Mouse (Mus musculus) kidney, embryonic 16.5 days (tissue): ENCODE measurements at regions not wholly inside any gene's neighbourhood (a gene's known extent, or its start where the extent isn't known, plus 50 kb on each side); places are given as distances from the start of the nearest gene placed in this dataset.
"Not testable (repeated sequence)": the region's sequence is repeated elsewhere in the genome, so short reads cannot be mapped to it uniquely, and the experiment has no call there.

Experiments
- ATAC-seq: fragments of 200-750 bp; cut with Nextera tagmentation; 2 replicates; pipeline ENCODE4 v1.8.0; 2017; ENCODE audit warnings: moderate TSS enrichment; ENCODE audit not compliant: low FRiP score, low TSS enrichment
- H3K27ac ChIP-seq: fragments of 300-500 bp; sonication (generic); 2 replicates; pipeline ENCODE4 v1.5.1; 2014; ENCODE audit warnings: low read length
- H3K27me3 ChIP-seq: fragments of 300-500 bp; sonication (generic); 2 replicates; pipeline ENCODE4 v1.6.1; 2014; ENCODE audit warnings: low read length, control low read depth, mixed read lengths; ENCODE audit not compliant: insufficient read depth
- H3K36me3 ChIP-seq: fragments of 300-500 bp; sonication (generic); 2 replicates; pipeline ENCODE4 v1.6.1; 2014; ENCODE audit warnings: low read length, control low read depth, mixed read lengths; ENCODE audit not compliant: insufficient read depth
- H3K4me1 ChIP-seq: fragments of 300-500 bp; sonication (generic); 2 replicates; pipeline ENCODE4 v1.6.1; 2014; ENCODE audit warnings: low read length, control low read depth, mixed read lengths; ENCODE audit not compliant: insufficient read depth
- H3K4me2 ChIP-seq: fragments of 300-500 bp; sonication (generic); replicated peaks from 2 replicates; pipeline ENCODE4 v1.6.1; 2014; ENCODE audit warnings: low read depth, low read length
- H3K4me3 ChIP-seq: fragments of 300-500 bp; sonication (generic); 2 replicates; pipeline ENCODE4 v1.5.1; 2014; ENCODE audit warnings: mild to moderate bottlenecking, low read length
- H3K9ac ChIP-seq: fragments of 300-500 bp; sonication (generic); replicated peaks from 2 replicates; pipeline ENCODE4 v1.6.1; 2014; ENCODE audit warnings: low read length
- H3K9me3 ChIP-seq: fragments of 300-500 bp; sonication (generic); 2 replicates; pipeline ENCODE4 v1.6.1; 2016; ENCODE audit warnings: low read length, control low read depth
- WGBS: fragments of 180-500 bp; shearing (Covaris S2); extraction: QIAGEN DNeasy Blood & Tissue Kit; methylation state at CpG from one replicate; pipeline ENCODE4 v1.1.7; 2014; 5-methylcytosine and 5-hydroxymethylcytosine counted together

- H3K4me2 ChIP-seq = no peak overlapping the region
- H3K4me3 ChIP-seq = no peak overlapping the region
- no peaks in the 10 kb centered on the region for H3K27me3 ChIP-seq
- WGBS = 85% methylated on average over 1 of the region's 1 CpGs
- ATAC-seq = no peak
- no peaks in the 10 kb centered on the region for H3K4me1 ChIP-seq
- H3K9ac ChIP-seq = no peak overlapping the region
- H3K36me3 ChIP-seq = no peaks in the 10 kb centered on the region
- H3K9me3 ChIP-seq = no peaks in the 10 kb centered on the region
- no peak overlapping the region for H3K27ac ChIP-seq
These were observed 133.0 kb upstream of the Plcb4 start for GRCm38 (mm10) chr2:135525779-135526178.

- Histone ChIP-seq H3K4me3 (no peak overlapping the region), H3K9ac (no peak overlapping the region), H3K27me3 (no peaks in the 10 kb centered on the region), H3K4me1 (no peaks in the 10 kb centered on the region), H3K9me3 (no peaks in the 10 kb centered on the region), H3K4me2 (no peak overlapping the region), H3K27ac (no peak overlapping the region), H3K36me3 (no peaks in the 10 kb centered on the region)
- 72% methylated on average over 3 of the region's 3 CpGs for WGBS
- ATAC-seq = no peak
These were observed 129.2 kb upstream of the Plcb4 start for GRCm38 (mm10) chr2:135529619-135530018.

- no peak overlapping the region; the same call in 1 of the 2 replicates for H3K4me2 ChIP-seq
- ATAC-seq = peak; percentile 49; the same call in 1 of the 2 replicates
- H3K4me1 ChIP-seq = peaks cover 6% of the 10 kb centered on the region; the same call in 1 of the 2 replicates
- 63% methylated on average over 11 of the region's 11 CpGs for WGBS
- H3K9me3 ChIP-seq = no peaks in the 10 kb centered on the region
- no peak overlapping the region for H3K4me3 ChIP-seq
- no peaks in the 10 kb centered on the region for H3K36me3 ChIP-seq
- no peak overlapping the region for H3K27ac ChIP-seq
- no peak overlapping the region for H3K9ac ChIP-seq
- no peaks in the 10 kb centered on the region for H3K27me3 ChIP-seq
These were observed 122.4 kb upstream of the Plcb4 start for GRCm38 (mm10) chr2:135536303-135536871.

GRCm38 (mm10) chr2:135538022-135538421 lies 120.8 kb upstream of the Plcb4 start:
- Histone ChIP-seq H3K9ac (no peak overlapping the region), H3K27me3 (no peaks in the 10 kb centered on the region), H3K4me2 (no peak overlapping the region), H3K27ac (no peak overlapping the region), H3K9me3 (no peaks in the 10 kb centered on the region), H3K4me3 (no peak overlapping the region), H3K36me3 (no peaks in the 10 kb centered on the region), H3K4me1 (peaks cover 6% of the 10 kb centered on the region; the same call in 1 of the 2 replicates)
- 69% methylated on average over 2 of the region's 2 CpGs for WGBS
- ATAC-seq = no peak

GRCm38 (mm10) chr2:135541058-135541457 lies 117.8 kb upstream of the Plcb4 start:
- Histone ChIP-seq H3K27ac (no peak overlapping the region), H3K4me1 (peaks cover 6% of the 10 kb centered on the region; the same call in 1 of the 2 replicates), H3K4me3 (no peak overlapping the region), H3K27me3 (no peaks in the 10 kb centered on the region), H3K9ac (no peak overlapping the region), H3K4me2 (no peak overlapping the region), H3K36me3 (no peaks in the 10 kb centered on the region), H3K9me3 (no peaks in the 10 kb centered on the region)
- 78% methylated on average over 2 of the region's 2 CpGs for WGBS
- ATAC-seq = no peak

- Histone ChIP-seq H3K4me2 (no peak overlapping the region), H3K36me3 (no peaks in the 10 kb centered on the region), H3K4me1 (no peaks in the 10 kb centered on the region), H3K9me3 (no peaks in the 10 kb centered on the region), H3K4me3 (no peak overlapping the region), H3K27ac (no peak overlapping the region), H3K27me3 (no peaks in the 10 kb centered on the region), H3K9ac (no peak overlapping the region)
- ATAC-seq = no peak
These were observed 116.9 kb upstream of the Plcb4 start for GRCm38 (mm10) chr2:135541930-135542329.

- Histone ChIP-seq H3K4me3 (no peak overlapping the region), H3K27me3 (no peaks in the 10 kb centered on the region), H3K9me3 (no peaks in the 10 kb centered on the region), H3K4me2 (no peak overlapping the region), H3K4me1 (no peaks in the 10 kb centered on the region), H3K36me3 (no peaks in the 10 kb centered on the region), H3K9ac (no peak overlapping the region), H3K27ac (no peak overlapping the region)
- ATAC-seq = no peak
These were observed 113.9 kb upstream of the Plcb4 start for GRCm38 (mm10) chr2:135544882-135545281.

GRCm38 (mm10) chr2:135547966-135548365 lies 110.8 kb upstream of the Plcb4 start:
- no peaks in the 10 kb centered on the region for H3K36me3 ChIP-seq
- ATAC-seq = no peak
- H3K9me3 ChIP-seq = no peaks in the 10 kb centered on the region

GRCm38 (mm10) chr2:135553031-135553430 lies 105.8 kb upstream of the Plcb4 start:
- Histone ChIP-seq H3K4me1 (no peaks in the 10 kb centered on the region), H3K36me3 (no peaks in the 10 kb centered on the region), H3K9ac (no peak overlapping the region), H3K27me3 (no peaks in the 10 kb centered on the region), H3K27ac (no peak overlapping the region), H3K4me3 (no peak overlapping the region), H3K4me2 (no peak overlapping the region), H3K9me3 (0 out of 2 replicates have a peak, but pooled peaks cover 4% of the 10 kb centered on the region)
- WGBS = 52% methylated on average over 3 of the region's 3 CpGs
- no peak for ATAC-seq

More at GRCm38 (mm10) chr2:135547966-135548365, 110.8 kb upstream of the Plcb4 start:
- WGBS = 87% methylated on average over 3 of the region's 3 CpGs
- no peaks in the 10 kb centered on the region for H3K27me3 ChIP-seq
- H3K4me1 ChIP-seq = no peaks in the 10 kb centered on the region
- H3K9ac ChIP-seq = no peak overlapping the region
- no peak overlapping the region for H3K4me2 ChIP-seq
- H3K27ac ChIP-seq = no peak overlapping the region
- H3K4me3 ChIP-seq = no peak overlapping the region

- H3K27ac ChIP-seq, H3K27me3 ChIP-seq, H3K36me3 ChIP-seq, H3K9me3 ChIP-seq, ATAC-seq, H3K4me1 ChIP-seq, H3K4me2 ChIP-seq, H3K4me3 ChIP-seq, H3K9ac ChIP-seq: not testable (repeated sequence)
- WGBS = 95% methylated on average over 8 of the region's 8 CpGs
These were observed 100.8 kb upstream of the Plcb4 start for GRCm38 (mm10) chr2:135558026-135558425.
